Mouse (Mus musculus): Measurements from ENCODE around the gene Wwox.

DNA sequence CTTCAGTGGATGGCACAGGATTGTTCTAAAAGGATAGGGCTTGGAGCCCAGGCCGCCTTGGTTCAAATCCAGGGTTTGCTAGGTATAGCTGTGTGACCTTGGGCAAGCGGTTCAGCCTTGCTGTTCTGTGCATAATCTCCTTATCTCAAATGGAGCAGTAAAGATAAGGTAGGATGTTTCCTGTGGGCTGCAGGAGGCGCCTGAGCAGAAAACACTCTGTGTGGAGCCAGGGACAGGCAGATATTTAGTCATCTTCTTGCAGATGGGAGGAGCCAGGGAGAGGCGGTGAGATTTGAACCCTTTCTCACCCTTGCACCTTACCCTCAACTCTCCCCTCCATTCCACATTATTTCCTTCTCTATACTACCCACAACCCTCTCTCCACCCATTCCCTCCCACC, 490.1 kb downstream of the Wwox start:
- TF ChIP-seq RCOR1 (conservative IDR thresholded peaks at IDR 0.05; ENCODE audit: low read depth, low read length) (no peak), CTCF (conservative IDR thresholded peaks at IDR 0.05 in 1 of 2, IDR thresholded peaks at IDR 0.05 in 1 of 2; ENCODE audit: low read depth in 2 of 2, low read length in 2 of 2) (no peak), MEF2A (IDR thresholded peaks at IDR 0.05; ENCODE audit: borderline replicate concordance, low read depth, low read length) (no peak), KAT2A (IDR thresholded peaks at IDR 0.05; ENCODE audit: insufficient replicate concordance, low read length) (no peak), SMC3 (IDR thresholded peaks at IDR 0.05; ENCODE audit: low read depth, low read length) (no peak), EP300 (IDR thresholded peaks at IDR 0.05; ENCODE audit: low read length) (no peak), ZNF384 (IDR thresholded peaks at IDR 0.05; ENCODE audit: low read depth, low read length) (no peak), POLR2A (IDR thresholded peaks at IDR 0.05; ENCODE audit: low read depth, low read length) (no peak), ZKSCAN1 (IDR thresholded peaks at IDR 0.05; ENCODE audit: borderline replicate concordance, low read depth, low read length) (no peak), CHD1 (IDR thresholded peaks at IDR 0.05; ENCODE audit: low read depth, low read length) (no peak), MAFK (IDR thresholded peaks at IDR 0.05; ENCODE audit: insufficient replicate concordance, low read length) (no peak), POLR2AphosphoS2 (IDR thresholded peaks at IDR 0.05; ENCODE audit: low read depth, low read length) (no peak), E2F4 (IDR thresholded peaks at IDR 0.05; ENCODE audit: insufficient replicate concordance, low read depth, low read length) (no peak)
